Mouse (Mus musculus): ENCODE data around the gene Metrn.
"Not testable (repeated sequence)": the region's sequence is repeated elsewhere in the genome, so short reads cannot be mapped to it uniquely, and the experiment has no call there.

Gene Metrn

DNA sequence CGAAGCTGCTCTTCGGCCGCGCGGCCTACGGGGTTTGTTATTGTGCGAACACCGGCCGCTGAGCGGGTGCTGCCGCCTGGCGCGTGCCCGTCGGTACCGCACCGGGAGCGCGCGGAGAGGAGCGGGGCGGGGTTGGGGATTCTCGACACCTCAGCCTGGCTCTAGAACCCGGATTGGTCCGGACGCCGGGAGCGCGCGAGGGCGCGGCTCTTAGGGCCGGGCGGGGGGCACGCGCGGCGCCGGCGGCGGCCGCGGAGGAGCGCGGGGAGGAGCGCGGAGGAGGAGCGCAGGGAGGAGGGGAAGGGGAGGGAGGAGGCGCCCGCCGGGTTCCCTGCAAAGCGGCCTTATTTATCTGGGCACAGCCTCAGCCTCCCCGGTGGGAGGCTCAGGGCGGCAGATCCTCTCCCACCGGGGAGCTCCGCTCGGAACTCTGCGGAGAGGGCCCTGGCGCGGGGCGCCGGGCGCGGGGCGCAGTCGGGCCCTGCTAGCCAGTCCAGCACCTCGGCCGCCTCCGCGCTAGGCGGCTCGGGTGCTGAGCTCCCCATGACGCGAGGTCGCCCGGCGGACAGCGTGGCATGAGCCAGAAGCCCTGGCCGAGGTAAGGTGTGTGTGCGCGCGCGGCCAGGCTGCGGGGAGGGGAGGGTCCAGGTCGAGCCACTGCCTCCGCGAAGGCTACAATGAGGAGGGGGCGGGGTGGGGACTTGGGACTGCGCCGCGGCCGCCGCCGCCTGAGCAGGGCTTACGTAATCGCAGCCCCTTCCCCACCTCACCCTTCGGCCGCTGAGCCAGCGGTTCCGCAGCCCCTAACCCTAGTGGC is 12.1 kb upstream of the Metrn start, which contains the start of gene Fbxl16:
Gene Fbxl16 (plus strand): TSS at position 297 of the 817 bp plus-strand sequence.
- in situ Hi-C loops (cut with MboI, MseI), result no loop called here

GRCm38 (mm10) chr17:25808028-25808427 is 11.1 kb upstream of the Metrn start:
- in situ Hi-C loops (cut with MboI, MseI), result no loop called here

- in situ Hi-C loops (cut with MboI, MseI), result not testable (repeated sequence)
Observed at GRCm38 (mm10) chr17:25807452-25807851, 10.5 kb upstream of the Metrn start.

GRCm38 (mm10) chr17:25806507-25806906 is 9.6 kb upstream of the Metrn start:
- in situ Hi-C loops (cut with MboI, MseI), result no loop called here

GRCm38 (mm10) chr17:25802825-25803517 is 6.0 kb upstream of the Metrn start:
- in situ Hi-C loops (cut with MboI, MseI), result loop anchor here (5.0 kb wide), 1 partner anchor 66 kb away; the partner anchor contains the start of gene Mslnl

- in situ Hi-C loops (cut with MboI, MseI), result loop anchor here (5.0 kb wide), 1 partner anchor 64 kb away; the partner anchor contains the start of gene Mslnl
Observed at GRCm38 (mm10) chr17:25801029-25801428, 4.1 kb upstream of the Metrn start.

- in situ Hi-C loops (cut with MboI, MseI), result no loop called here
Observed at GRCm38 (mm10) chr17:25796211-25796771, 645 bp downstream of the Metrn start.

- in situ Hi-C loops (cut with MboI, MseI), result no loop called here
Observed at GRCm38 (mm10) chr17:25795609-25796092, 1.3 kb downstream of the Metrn start, which contains the start of gene AC134908.4. Gene AC134908.4 (minus strand): TSS chr17:25795659.

- in situ Hi-C loops (cut with MboI, MseI), result no loop called here
Observed at GRCm38 (mm10) chr17:25794998-25795397, 1.9 kb downstream of the Metrn start.

DNA sequence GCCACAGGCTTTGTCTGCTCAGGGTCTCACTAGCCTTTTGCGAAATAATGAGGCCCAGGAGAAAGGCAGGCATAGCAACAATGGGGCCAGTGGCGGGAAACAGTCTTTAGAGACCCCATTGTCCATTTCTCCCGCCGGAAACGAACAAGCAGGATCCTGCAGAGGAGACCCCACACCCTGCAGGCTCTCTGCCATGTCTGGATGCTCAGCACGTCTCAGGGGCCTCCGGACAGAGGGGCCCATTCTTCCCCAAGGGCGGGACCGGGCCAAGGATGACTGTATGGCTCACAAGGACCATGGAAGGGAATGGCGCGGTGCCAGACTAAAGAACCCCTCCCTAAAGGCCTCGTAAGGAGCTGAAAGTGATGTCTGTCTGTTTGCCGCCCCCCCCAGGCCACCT is 2.7 kb downstream of the Metrn start:
- in situ Hi-C loops (cut with MboI, MseI), result no loop called here

DNA sequence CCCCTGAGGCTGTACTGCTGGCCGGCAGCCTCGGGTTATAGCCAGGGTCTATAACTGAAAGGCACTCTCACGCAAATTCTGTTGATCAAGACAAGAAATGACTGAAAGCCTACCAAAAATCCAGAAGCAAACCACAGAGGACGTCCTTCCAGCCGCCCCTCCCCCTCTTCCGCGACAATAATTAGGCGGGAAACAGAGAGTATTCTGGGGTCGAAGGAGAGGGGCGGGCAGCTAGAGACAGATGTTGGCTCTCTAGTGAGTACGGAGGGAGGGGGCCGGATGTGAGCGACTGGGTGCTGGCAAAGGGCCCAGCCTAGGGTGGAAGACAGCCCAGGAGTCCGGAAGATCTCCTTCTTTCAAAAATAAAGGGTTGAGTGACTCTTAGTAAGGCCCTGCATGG is 4.3 kb downstream of the Metrn start, which contains the start of gene Fam173a:
Gene Fam173a (minus strand): TSS at position 287 of the 400 bp plus-strand sequence.
- in situ Hi-C loops (cut with MboI, MseI), result no loop called here

DNA sequence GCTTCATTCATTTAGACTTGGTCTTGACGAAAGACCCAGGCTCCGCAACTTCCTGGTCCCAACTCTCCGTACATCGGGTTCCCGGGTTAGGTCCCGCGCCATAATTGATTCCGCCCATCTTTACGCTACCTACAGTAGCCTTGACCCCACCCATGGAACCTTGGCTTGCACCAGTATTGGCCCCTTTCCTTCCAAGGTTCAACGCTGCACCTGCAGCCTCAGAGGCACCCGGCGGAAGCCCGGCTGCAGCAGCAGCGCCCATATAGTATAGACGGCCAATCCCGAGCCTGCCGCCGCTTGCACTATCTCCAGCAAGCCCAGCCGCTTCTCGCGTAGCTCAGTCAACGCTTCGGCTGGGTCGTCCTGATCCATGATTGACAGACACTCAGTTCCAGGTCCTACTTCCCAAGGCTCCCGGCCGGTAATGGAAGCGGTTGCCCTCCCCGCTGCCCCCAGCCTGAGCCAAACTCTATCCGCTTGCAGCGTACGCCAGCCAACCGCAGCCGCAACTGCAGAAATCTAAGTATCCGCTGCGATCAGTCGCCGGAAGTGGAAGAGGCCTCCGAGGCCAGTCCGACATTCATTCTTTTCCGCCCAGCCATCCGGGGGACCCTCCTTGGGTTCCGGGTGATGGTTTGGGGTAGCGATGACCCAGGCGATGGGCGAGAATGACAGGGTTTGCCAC is 5.0 kb downstream of the Metrn start:
- in situ Hi-C loops (cut with MboI, MseI), result no loop called here

DNA sequence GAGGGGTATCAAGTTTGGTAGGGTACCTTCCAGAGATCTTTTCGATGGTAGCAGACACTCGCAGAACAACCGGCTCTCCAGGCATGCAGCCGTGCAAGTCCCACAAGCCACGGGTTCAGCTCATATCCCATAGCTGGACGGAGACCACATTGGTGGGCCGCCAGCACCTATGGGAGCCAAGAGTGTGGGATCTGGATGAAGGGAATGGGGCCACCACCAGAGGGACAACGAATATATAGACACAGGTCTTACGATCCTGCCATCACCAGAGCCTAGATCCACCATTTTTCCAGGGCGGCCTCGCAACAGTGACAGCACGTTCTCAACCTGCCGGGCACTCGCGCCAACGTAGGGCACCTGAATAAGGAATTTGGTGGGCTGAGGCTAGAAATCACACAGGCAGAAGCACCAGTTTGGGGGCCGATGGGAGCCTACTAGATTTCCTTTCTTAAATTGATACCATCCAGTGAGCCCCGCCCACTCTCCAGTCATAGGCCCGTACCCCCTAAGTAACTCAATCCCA is 5.6 kb downstream of the Metrn start:
- in situ Hi-C loops (cut with MboI, MseI), result no loop called here

DNA sequence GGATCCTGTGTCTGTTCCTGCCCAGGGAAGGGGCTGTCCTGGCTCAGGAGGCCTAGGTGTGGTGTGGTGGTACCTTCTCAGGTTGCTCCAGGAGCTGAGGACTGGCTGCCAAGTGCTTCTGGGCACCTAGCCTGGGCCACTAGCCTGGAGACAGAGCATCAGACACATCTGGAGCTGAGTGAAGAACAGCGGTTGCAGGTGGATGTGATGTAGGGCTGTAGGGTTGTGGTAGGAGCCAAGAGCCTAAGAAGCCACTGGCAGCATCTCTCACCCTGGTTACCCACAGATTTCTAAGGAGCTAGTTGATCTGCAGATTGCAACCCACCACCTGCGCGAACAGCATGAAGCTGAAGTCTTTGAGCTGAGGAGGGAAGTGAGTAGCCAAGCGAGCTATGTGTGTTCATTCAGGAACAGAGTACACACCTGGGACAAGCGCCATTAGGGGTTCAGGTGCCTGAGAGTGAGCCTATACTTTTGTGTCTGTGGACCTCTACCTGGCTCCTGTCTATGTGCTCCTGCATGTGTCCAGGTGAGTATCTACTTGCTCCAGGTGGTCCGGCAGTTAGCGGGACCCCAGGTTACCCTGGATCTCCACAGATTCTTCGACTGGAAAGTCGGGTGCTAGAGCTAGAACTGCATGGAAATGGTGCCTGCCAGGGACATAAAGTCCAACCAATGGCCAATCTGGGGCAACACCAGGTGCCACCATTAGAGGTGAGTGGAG is 10.0 kb downstream of the Metrn start:
- in situ Hi-C loops (cut with MboI, MseI), result no loop called here

- in situ Hi-C loops (cut with MboI, MseI), result no loop called here
Observed at GRCm38 (mm10) chr17:25786280-25786679, 10.7 kb downstream of the Metrn start, which contains the start of gene Ccdc78. Gene Ccdc78 (plus strand): TSS chr17:25786580.

GRCm38 (mm10) chr17:25785281-25785745 is 11.6 kb downstream of the Metrn start, which contains the start of gene Haghl:
Gene Haghl (minus strand): TSS chr17:25785673.
- in situ Hi-C loops (cut with MboI, MseI), result no loop called here

DNA sequence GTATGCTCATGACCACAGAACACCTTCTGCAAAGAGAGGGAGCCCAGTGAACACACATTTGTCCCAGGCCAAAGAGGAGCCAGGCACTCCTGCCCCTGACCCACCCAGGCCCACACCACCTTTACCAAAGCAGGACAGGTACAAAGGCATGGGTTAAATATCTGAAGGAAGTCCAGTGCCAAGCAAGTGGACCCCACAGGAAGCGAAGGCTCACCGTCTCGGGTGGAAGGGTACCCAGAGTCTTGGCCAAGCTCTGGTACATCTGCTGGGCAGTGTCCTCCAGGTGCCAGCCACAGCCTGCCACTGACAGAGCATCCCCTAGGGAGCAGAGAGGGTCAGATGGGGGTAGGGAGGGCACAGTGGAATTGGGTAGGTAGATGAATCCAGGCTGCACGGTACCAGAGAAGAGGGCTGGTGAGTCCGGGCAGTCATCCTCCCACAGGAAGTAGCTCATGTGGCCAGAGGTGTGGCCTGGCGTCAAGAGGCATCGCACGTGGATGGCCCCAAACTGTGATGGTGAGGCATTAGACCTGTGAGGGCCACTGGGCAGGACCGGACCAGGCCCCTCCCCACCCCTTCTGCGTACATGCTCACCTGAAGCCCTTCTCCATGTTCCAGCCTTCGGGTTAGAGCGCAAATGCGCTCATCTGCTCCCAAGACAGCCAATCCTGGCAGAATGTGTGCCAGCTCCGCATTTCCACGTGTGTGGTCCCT is 12.9 kb downstream of the Metrn start:
- in situ Hi-C loops (cut with MboI, MseI), result no loop called here

GRCm38 (mm10) chr17:25783086-25783485 is 13.8 kb downstream of the Metrn start:
- in situ Hi-C loops (cut with MboI, MseI), result no loop called here

GRCm38 (mm10) chr17:25781339-25781738 is 15.6 kb downstream of the Metrn start:
- in situ Hi-C loops (cut with MboI, MseI), result no loop called here

DNA sequence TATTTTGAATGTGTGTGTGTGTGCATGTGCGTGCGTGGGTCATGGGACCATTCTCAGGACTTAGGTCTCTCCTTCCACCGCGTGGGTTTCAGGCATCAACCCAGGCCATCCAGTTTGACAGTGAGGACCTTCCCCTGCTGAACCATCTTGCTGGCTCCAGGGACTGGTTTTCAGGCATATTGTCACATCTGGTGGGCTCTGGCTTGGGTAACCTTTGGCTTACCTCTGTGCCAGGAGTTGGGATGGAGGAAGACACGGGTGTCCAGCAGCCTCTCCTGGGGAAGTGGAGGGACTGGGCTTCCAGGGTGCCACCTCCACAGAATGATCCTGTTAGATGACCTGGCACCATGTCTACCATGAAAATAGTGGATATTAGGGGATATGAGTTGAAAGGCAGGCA is 19.0 kb downstream of the Metrn start:
- in situ Hi-C loops (cut with MboI, MseI), result no loop called here
